Mouse (Mus musculus) megakaryocyte, embryonic 14.5 days (primary cell): ENCODE results near the gene Mtm1.

Experiments used
- FLI1 ChIP-seq: IDR thresholded peaks from 2 replicates; pipeline ENCODE4 v1.6.1; 2012; ENCODE audit warnings: low read length, inconsistent platforms, mixed read lengths
- GATA1 ChIP-seq: IDR thresholded peaks from 3 replicates; pipeline ENCODE4 v1.6.1; 2012; ENCODE audit warnings: mixed read lengths, low read length, inconsistent platforms, borderline replicate concordance

DNA sequence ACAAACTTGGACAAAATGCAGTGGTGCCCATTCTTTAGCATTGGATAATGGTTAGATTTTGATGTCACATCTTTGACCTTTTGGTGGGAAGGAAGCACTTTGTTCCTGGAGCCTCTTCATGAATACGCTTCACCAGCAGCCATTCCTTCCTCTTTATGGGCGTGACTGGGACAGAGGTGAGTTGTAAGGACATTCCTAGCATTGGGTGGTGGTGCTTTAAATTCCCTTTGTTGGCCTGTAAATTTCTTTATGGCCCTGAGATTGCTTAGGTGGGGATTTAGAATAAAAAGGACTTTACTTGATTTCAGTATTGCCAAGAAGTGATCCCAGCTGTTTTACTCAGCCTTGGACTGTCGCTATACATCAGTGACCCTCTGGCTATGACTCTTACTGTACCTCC lies 8.3 kb downstream of the Mtm1 start:
- TF ChIP-seq GATA1 (no peak), FLI1 (no peak)
